Mouse (Mus musculus) cortical plate, adult 2 months (tissue): ENCODE results near the gene Robo1.

Source experiments
- CTCF ChIP-seq: fragments of 200-500 bp; IDR thresholded peaks from 2 replicates; pipeline ENCODE4 v1.5.1; 2011; ENCODE audit warnings: mild to moderate bottlenecking, control low read depth, low read length; ENCODE audit not compliant: insufficient read depth; ENCODE audit errors: extremely low read depth
- POLR2A ChIP-seq: fragments of 200-500 bp; IDR thresholded peaks from 2 replicates; pipeline ENCODE4 v1.6.1; 2011; ENCODE audit warnings: mild to moderate bottlenecking, low read length, control low read depth; ENCODE audit not compliant: insufficient read depth; ENCODE audit errors: extremely low read depth

- TF ChIP-seq CTCF: no peak
- no peak for TF ChIP-seq POLR2A
These were observed 764.8 kb downstream of the Robo1 start for GRCm38 (mm10) chr16:73072883-73073282.
